Mouse (Mus musculus) lung, adult 2 months (tissue): Measurements from ENCODE around the gene Phactr1.

Source experiments
- CTCF ChIP-seq: fragments of 200-500 bp; IDR thresholded peaks from 2 replicates; pipeline ENCODE4 v1.5.1; 2011; ENCODE audit warnings: mild to moderate bottlenecking, low read length, control low read depth; ENCODE audit not compliant: insufficient read depth
- POLR2A ChIP-seq: fragments of 200-500 bp; IDR thresholded peaks from 2 replicates; pipeline ENCODE4 v1.6.1; 2011; ENCODE audit warnings: low read depth, mild to moderate bottlenecking, control low read depth, low read length, borderline replicate concordance; ENCODE audit errors: extremely low read depth

DNA sequence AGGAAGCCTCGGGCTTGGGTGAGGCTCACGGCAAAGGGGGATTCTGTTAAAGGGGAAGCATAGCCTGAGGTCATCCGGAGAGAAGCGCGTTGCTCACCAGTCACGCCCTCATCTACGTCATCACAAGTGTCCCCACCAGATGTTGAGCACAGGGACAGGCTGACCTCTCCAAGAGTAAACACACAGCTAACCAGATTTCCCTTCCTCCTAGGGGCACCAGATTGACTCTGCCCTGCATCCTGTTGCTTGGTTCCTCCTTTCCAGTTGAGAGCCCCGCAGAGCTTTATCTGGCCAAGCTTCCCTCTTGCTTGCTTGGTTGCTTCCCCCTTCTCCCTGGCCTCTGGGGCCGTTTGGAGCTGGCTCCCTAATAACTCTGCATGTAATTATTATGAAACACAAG is 148.6 kb downstream of the Phactr1 start:
- TF ChIP-seq CTCF, result no peak
- no peak for TF ChIP-seq POLR2A
